Mouse (Mus musculus) limb, embryonic 10.5 days (tissue): ENCODE data around the gene Serinc3. TPM values are rescaled to one million over a fixed set of nuclear protein-coding genes. Genes with fewer than 3 reads are reported as not detected.
A peak's percentile ranks its signal among the peaks of the same experiment; 100 is the strongest.

ENCODE experiments used
- DNase-seq: peaks from one replicate; pipeline ENCODE4 v3.0.0-alpha.2; 2017; ENCODE audit warnings: low spot score
- H3K27ac ChIP-seq: fragments of 300-500 bp; sonication (generic); 2 replicates; pipeline ENCODE4 v1.5.1; 2016; ENCODE audit warnings: mild to moderate bottlenecking
- H3K27me3 ChIP-seq: fragments of 300-500 bp; sonication (generic); 2 replicates; pipeline ENCODE4 v1.6.1; 2016; ENCODE audit warnings: low read depth, mild to moderate bottlenecking; ENCODE audit not compliant: poor library complexity, severe bottlenecking
- H3K36me3 ChIP-seq: fragments of 300-500 bp; sonication (generic); 2 replicates; pipeline ENCODE4 v1.6.1; 2016; ENCODE audit warnings: mild to moderate bottlenecking, moderate library complexity
- H3K4me1 ChIP-seq: fragments of 300-500 bp; sonication (generic); 2 replicates; pipeline ENCODE4 v1.6.1; 2016
- H3K4me3 ChIP-seq: fragments of 300-500 bp; sonication (generic); 2 replicates; pipeline ENCODE4 v1.5.1; 2016; ENCODE audit warnings: mild to moderate bottlenecking, moderate library complexity
- H3K9me3 ChIP-seq: fragments of 300-500 bp; sonication (generic); replicated peaks from 2 replicates; pipeline ENCODE4 v1.6.1; 2016; ENCODE audit warnings: mild to moderate bottlenecking
- WGBS: fragments of 180-500 bp; shearing (Covaris S2); methylation state at CpG from one replicate; pipeline ENCODE4 v1.1.7; 2016; 5-methylcytosine and 5-hydroxymethylcytosine counted together
- polyA plus RNA-seq: library from polyadenylated mRNA; unstranded; fragments of >200 nt; fragmentation: Nextera tagmentation; extraction: Ambion mirVana; gene quantifications from 2 replicates; pipeline ENCODE4 v1.2.1, GENCODE M21; 2016

The Serinc3 gene
- polyA plus RNA-seq, 1 experiment from 2014 or later, result 20.4 TPM

DNA sequence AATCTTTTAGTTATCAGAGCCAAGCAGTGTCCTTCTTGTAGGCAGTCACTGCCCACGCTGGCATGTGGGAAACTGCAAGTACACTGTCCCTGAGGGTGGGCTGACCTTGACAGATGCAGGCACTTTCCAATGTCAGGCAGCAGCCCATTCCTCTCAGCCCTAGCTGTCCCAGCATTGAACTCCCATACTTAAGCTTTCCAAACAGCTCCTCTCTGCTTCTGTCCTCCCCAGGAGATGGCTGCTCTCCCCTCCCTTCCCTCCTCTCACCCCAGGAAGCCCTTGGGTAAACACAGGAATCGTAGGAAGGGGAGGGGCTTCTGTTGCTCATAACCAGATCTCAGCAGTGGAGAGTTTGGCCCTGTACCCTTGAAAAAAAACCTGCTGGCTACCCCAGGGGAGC is 49.8 kb downstream of the Serinc3 start:
- Histone ChIP-seq H3K9me3 (no peaks in the 10 kb centered on the region), H3K4me1 (peaks cover 9% of the 10 kb centered on the region; the same call in 1 of the 2 replicates), H3K4me3 (no peak overlapping the region), H3K36me3 (no peaks in the 10 kb centered on the region), H3K27ac (no peak overlapping the region), H3K27me3 (no peaks in the 10 kb centered on the region)
- WGBS, result 19% methylated on average over 2 of the region's 2 CpGs
- DNase-seq, result no peak

- no peak for DNase-seq
- WGBS, result 95% methylated on average over 10 of the region's 10 CpGs
- H3K4me3 ChIP-seq, result no peak overlapping the region
- H3K27ac ChIP-seq, result no peak overlapping the region
- H3K27me3 ChIP-seq, result no peaks in the 10 kb centered on the region
- H3K4me1 ChIP-seq, result peaks cover 10% of the 10 kb centered on the region; the same call in 1 of the 2 replicates
- H3K36me3 ChIP-seq, result no peaks in the 10 kb centered on the region
- no peaks in the 10 kb centered on the region for H3K9me3 ChIP-seq
Observed at GRCm38 (mm10) chr2:163593636-163594282, 51.2 kb downstream of the Serinc3 start.

DNA sequence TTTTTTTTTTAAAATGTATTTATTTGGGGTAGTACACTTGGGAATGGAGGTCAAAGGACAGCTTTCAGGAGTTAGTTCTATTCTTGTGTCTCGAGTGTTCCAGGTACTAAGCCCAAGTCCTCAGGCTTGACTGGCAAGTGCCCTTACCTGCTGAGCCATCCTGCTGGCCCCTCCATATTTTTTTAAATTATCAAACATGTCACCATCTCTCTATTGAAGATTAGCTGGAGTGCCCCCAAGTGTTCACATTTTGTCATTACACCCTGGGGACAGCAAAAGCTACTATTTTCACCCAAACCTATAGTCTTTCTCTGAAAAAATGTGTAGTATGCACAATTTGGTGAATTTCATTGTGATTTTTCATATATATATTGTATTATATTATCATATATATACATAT is 52.8 kb downstream of the Serinc3 start:
- Histone ChIP-seq H3K4me3 (no peak overlapping the region), H3K27me3 (no peaks in the 10 kb centered on the region), H3K4me1 (peaks cover 10% of the 10 kb centered on the region; the same call in 1 of the 2 replicates), H3K36me3 (no peaks in the 10 kb centered on the region), H3K9me3 (no peaks in the 10 kb centered on the region), H3K27ac (no peak overlapping the region)
- 74% methylated on average over 1 of the region's 1 CpGs for WGBS
- DNase-seq, result no peak

GRCm38 (mm10) chr2:163590996-163591395 is 53.9 kb downstream of the Serinc3 start:
- DNase-seq, result no peak
- Histone ChIP-seq H3K27ac (no peak overlapping the region), H3K4me1 (peaks cover 16% of the 10 kb centered on the region; the same call in 1 of the 2 replicates), H3K9me3 (no peaks in the 10 kb centered on the region), H3K4me3 (no peak overlapping the region), H3K36me3 (no peaks in the 10 kb centered on the region), H3K27me3 (no peaks in the 10 kb centered on the region)
- 73% methylated on average over 5 of the region's 5 CpGs for WGBS

- no peaks in the 10 kb centered on the region for H3K27me3 ChIP-seq
- H3K9me3 ChIP-seq, result no peaks in the 10 kb centered on the region
- no peak for DNase-seq
- peaks cover 16% of the 10 kb centered on the region; the same call in 1 of the 2 replicates for H3K4me1 ChIP-seq
- WGBS, result 61% methylated on average over 12 of the region's 12 CpGs
- no peak overlapping the region for H3K4me3 ChIP-seq
- H3K36me3 ChIP-seq, result no peaks in the 10 kb centered on the region
- no peak overlapping the region for H3K27ac ChIP-seq
Observed at GRCm38 (mm10) chr2:163590211-163590610, 54.7 kb downstream of the Serinc3 start.

GRCm38 (mm10) chr2:163587506-163587905 is 57.4 kb downstream of the Serinc3 start:
- H3K36me3 ChIP-seq, result no peaks in the 10 kb centered on the region
- 87% methylated on average over 5 of the region's 5 CpGs for WGBS

GRCm38 (mm10) chr2:163586384-163587261 is 58.3 kb downstream of the Serinc3 start:
- H3K9me3 ChIP-seq, result no peaks in the 10 kb centered on the region
- peak; percentile 72 for DNase-seq
- 47% methylated on average over 19 of the region's 19 CpGs for WGBS

More at GRCm38 (mm10) chr2:163587506-163587905, 57.4 kb downstream of the Serinc3 start:
- Histone ChIP-seq H3K4me1 (peaks cover 16% of the 10 kb centered on the region; the same call in 1 of the 2 replicates), H3K9me3 (no peaks in the 10 kb centered on the region), H3K27me3 (no peaks in the 10 kb centered on the region), H3K4me3 (no peak overlapping the region), H3K27ac (no peak overlapping the region)
- DNase-seq, result no peak

DNA sequence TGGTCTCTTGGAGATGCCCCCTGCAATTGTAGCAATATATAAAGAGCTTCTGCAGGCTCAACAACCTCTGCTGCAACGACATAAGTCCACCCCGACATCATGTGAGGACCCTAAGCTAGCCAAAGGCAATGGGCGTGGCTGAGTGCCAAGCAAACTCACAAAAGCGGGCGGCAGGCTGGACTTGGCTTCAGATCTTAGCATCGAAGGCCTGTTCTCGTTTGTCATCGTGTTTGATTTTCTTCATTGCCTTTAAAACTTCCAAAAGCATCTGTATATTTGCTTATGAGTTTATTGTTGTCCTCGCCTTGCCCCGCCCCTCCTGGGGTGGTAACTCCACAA is 60.9 kb downstream of the Serinc3 start:
- H3K36me3 ChIP-seq, result no peaks in the 10 kb centered on the region
- H3K27ac ChIP-seq, result no peak overlapping the region
- H3K4me1 ChIP-seq, result peaks cover 6% of the 10 kb centered on the region; the same call in 1 of the 2 replicates
- 85% methylated on average over 10 of the region's 10 CpGs for WGBS
- DNase-seq, result no peak
- no peak overlapping the region for H3K4me3 ChIP-seq
- no peaks in the 10 kb centered on the region for H3K27me3 ChIP-seq
- H3K9me3 ChIP-seq, result no peaks in the 10 kb centered on the region

More at GRCm38 (mm10) chr2:163586384-163587261, 58.3 kb downstream of the Serinc3 start:
- Histone ChIP-seq H3K4me1 (peaks cover 16% of the 10 kb centered on the region; the same call in 1 of the 2 replicates), H3K27ac (no peak overlapping the region), H3K36me3 (no peaks in the 10 kb centered on the region), H3K27me3 (no peaks in the 10 kb centered on the region), H3K4me3 (no peak overlapping the region)

DNA sequence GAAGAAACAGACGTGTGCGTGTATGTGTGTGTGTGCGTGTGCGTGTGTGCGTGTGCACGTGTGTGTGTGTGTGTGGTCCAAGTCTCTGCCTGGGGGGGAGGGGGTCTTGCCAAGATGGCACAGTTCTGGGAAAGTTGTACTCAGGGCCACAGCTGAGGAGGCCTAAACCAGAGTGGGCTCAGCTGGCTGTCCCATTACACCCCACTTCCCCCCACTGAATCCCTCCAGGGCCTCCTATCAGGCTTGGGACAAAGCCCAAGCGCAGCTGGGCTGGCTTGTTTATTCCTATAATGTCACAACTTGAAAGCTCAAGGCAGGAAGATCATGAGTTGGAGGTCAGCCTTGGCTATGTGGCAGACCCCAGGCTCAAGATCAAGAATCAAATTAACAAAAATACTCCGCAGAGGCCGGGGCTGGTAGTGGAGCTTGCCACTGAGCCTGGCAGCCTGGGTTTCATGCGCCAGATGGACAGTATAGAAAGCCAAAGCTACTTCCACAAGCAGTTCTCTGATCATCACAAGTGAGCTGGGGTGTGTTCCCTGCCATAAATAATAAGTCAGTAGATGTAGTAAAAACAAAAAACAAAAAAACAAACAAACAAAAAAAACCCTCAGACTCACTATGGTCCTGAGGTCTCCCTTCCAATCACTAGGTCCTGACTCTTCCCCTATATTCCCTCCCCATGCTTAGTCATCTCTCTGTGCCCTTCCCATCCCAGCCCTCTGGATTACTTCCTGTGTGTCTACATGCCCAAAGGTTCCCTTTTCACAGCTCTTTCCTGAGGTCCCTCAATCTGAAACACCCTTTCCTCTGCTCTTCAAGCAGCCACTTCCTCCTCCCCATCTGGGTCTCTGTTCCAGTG is 61.5 kb downstream of the Serinc3 start:
- DNase-seq, result no peak
- 94% methylated on average over 10 of the region's 10 CpGs for WGBS
- Histone ChIP-seq H3K4me3 (no peak overlapping the region), H3K27me3 (no peaks in the 10 kb centered on the region), H3K27ac (no peak overlapping the region), H3K36me3 (no peaks in the 10 kb centered on the region), H3K9me3 (no peaks in the 10 kb centered on the region), H3K4me1 (peaks cover 6% of the 10 kb centered on the region; the same call in 1 of the 2 replicates)

DNA sequence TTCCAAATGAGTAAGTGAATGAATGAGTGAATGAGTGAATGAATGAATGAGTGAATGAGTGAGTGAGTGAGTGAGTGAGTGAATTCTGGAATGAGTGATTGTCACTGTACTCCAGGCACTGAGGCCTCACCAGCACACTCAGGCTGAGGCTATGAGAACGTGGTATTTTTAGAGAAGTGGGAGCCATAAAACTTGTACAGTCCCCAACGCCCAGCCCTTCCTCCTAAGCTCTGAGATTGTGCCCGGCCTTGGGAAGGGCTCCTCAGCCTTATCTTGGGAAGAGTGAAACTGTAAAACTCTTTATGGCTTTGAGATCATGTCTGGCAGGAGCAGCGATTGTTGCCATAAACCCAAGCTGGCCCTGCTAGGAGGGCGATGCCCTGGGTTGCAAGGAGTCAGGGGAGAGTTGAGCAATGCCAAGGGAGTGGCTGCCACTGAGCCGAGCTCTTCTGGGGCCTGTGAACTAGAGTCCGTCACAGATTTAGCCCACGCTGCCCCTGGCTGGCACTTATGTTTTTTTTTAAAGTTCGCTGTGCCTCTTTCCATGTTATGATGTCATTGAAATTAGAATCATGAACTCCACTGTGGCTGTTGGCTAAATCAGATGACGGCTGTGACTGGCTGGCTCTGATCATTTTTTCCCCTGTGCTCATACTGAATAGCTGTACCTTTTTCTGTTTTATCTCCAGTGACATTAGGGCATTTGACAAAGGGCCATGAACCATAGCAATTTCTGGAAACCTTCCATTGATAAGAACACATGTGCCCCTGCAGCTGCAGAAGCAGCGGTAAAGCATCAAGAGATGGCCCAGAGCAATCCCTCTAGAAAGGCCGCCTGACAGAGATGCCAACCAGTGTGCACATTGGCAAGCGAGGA is 64.6 kb downstream of the Serinc3 start:
- Histone ChIP-seq H3K4me1 (no peaks in the 10 kb centered on the region), H3K36me3 (no peaks in the 10 kb centered on the region)
- 80% methylated on average over 13 of the region's 13 CpGs for WGBS

DNA sequence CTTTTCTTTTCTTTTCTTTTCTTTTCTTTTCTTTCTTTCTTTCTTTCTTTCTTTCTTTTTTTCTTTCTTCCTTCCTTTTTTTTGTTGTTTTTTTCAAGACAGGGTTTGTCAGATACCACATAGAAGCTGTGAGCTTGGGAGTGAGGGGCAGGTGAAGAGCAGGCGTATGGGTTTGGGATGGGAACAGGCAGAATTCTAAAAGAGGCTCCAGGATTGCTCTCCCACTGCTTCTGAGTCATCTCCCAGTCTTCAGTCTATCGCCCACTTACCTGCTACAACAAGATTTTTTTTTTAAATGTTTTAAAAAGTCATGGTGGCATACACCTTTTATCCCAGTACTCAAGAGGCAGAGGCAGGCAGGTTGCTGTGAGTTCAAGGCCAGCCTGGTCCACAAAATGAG is 66.9 kb downstream of the Serinc3 start:
- no peaks in the 10 kb centered on the region for H3K9me3 ChIP-seq
- no peak overlapping the region for H3K4me3 ChIP-seq
- no peaks in the 10 kb centered on the region for H3K4me1 ChIP-seq
- WGBS, result 92% methylated on average over 2 of the region's 2 CpGs
- H3K27me3 ChIP-seq, result no peaks in the 10 kb centered on the region
- no peaks in the 10 kb centered on the region for H3K36me3 ChIP-seq
- no peak for DNase-seq
- no peak overlapping the region for H3K27ac ChIP-seq

More for the DNA sequence above, 64.6 kb downstream of the Serinc3 start:
- Histone ChIP-seq H3K27ac (no peak overlapping the region), H3K27me3 (no peaks in the 10 kb centered on the region), H3K9me3 (no peaks in the 10 kb centered on the region), H3K4me3 (no peak overlapping the region)
- DNase-seq, result no peak

DNA sequence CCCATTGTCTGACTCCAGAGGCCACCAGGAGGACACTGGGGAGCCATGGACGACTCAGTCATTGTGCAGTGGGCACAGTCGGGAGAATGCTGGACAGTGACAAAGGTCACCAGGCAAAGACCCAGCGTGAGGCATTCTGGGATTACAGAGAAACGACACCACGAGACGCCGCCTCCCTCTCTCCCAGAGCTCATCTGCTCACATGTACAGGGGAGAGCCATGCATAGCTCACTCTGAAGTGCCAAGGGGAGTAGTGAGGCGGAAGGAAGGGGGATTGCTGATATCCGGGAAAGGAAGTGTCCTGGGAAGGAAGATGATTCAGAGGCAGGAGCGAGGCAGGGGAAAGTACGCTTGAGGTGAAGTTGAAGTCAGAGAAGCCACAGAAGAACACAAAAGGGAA is 69.7 kb downstream of the Serinc3 start:
- Histone ChIP-seq H3K9me3 (no peaks in the 10 kb centered on the region), H3K36me3 (no peaks in the 10 kb centered on the region), H3K4me1 (no peaks in the 10 kb centered on the region), H3K27me3 (no peaks in the 10 kb centered on the region), H3K4me3 (no peak overlapping the region), H3K27ac (no peak overlapping the region)
- 66% methylated on average over 11 of the region's 11 CpGs for WGBS
- no peak for DNase-seq
